Mouse (Mus musculus): ENCODE data around the gene Exoc5. TPM values are rescaled to one million over a fixed set of nuclear protein-coding genes. Genes with fewer than 3 reads are reported as not detected.

Gene Exoc5
- polyA plus RNA-seq, 1 experiment from 2014 or later, result 66.1 TPM

DNA sequence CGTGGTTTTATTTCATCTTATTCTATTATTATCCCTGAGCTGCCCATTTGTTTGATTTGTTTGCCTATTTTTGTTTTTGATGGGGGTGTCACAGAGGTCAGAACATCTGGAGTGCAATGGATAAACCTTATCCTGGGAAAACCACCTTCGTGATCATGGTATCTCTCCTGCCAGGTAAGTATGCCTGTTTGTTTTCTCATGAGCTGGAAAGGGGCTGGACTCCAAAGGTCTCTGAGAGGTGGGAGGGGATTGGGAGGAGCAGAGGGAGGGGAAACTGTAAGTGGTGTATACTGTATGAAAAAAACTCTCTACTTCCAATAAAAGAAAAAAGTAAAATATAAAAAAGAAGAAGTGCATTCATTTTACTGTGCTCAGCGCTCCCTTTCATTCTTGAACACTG, 64.8 kb downstream of the Exoc5 start:
- DNase-seq, result no peak
- Histone ChIP-seq H3K36me3 (ENCODE audit: insufficient read depth) (no peaks in the 10 kb centered on the region), H3K4me2 (no peak overlapping the region), H3K9me3 (ENCODE audit: low read depth, low read length) (no peaks in the 10 kb centered on the region), H3K27me3 (ENCODE audit: insufficient read depth, low read length) (no peaks in the 10 kb centered on the region), H3K4me3 (ENCODE audit: low read depth, low read length) (no peak overlapping the region), H3K4me1 (ENCODE audit: insufficient read depth) (no peaks in the 10 kb centered on the region), H3K27ac (ENCODE audit: low read depth) (no peak overlapping the region), H3K9ac (no peak overlapping the region)
- 64% methylated on average over 3 of the region's 3 CpGs for WGBS
- ATAC-seq (ENCODE audit: insufficient read depth), result no peak
- TF ChIP-seq CTCF (IDR thresholded peaks at IDR 0.05; ENCODE audit: low read depth), result no peak

- H3K4me3 ChIP-seq (ENCODE audit: low read depth, low read length), result no peak overlapping the region
Observed at GRCm38 (mm10) chr14:48998795-48999194, 67.7 kb downstream of the Exoc5 start.

GRCm38 (mm10) chr14:48993861-48994260, 72.6 kb downstream of the Exoc5 start:
- Histone ChIP-seq H3K9ac (no peak overlapping the region), H3K36me3 (ENCODE audit: insufficient read depth) (no peaks in the 10 kb centered on the region), H3K4me2 (no peak overlapping the region), H3K27ac (ENCODE audit: low read depth) (no peak overlapping the region), H3K4me3 (ENCODE audit: low read depth, low read length) (no peak overlapping the region), H3K4me1 (ENCODE audit: insufficient read depth) (peaks cover 3% of the 10 kb centered on the region; the same call in 1 of the 2 replicates), H3K27me3 (ENCODE audit: insufficient read depth, low read length) (no peaks in the 10 kb centered on the region), H3K9me3 (ENCODE audit: low read depth, low read length) (no peaks in the 10 kb centered on the region)
- ATAC-seq (ENCODE audit: insufficient read depth) (no peak), DNase-seq (no peak)
- WGBS, result 76% methylated on average over 3 of the region's 3 CpGs
- no peak for TF ChIP-seq CTCF (IDR thresholded peaks at IDR 0.05; ENCODE audit: low read depth)

More at GRCm38 (mm10) chr14:48998795-48999194, 67.7 kb downstream of the Exoc5 start:
- H3K4me2 ChIP-seq, result no peak overlapping the region
- H3K9ac ChIP-seq, result no peak overlapping the region
- H3K27me3 ChIP-seq (ENCODE audit: insufficient read depth, low read length), result no peaks in the 10 kb centered on the region
- no peak overlapping the region for H3K27ac ChIP-seq (ENCODE audit: low read depth)
- DNase-seq (no peak), ATAC-seq (ENCODE audit: insufficient read depth) (no peak)
- no peaks in the 10 kb centered on the region for H3K9me3 ChIP-seq (ENCODE audit: low read depth, low read length)
- 42% methylated on average over 4 of the region's 4 CpGs for WGBS
- no peaks in the 10 kb centered on the region for H3K4me1 ChIP-seq (ENCODE audit: insufficient read depth)
- H3K36me3 ChIP-seq (ENCODE audit: insufficient read depth), result no peaks in the 10 kb centered on the region
- no peak for TF ChIP-seq CTCF (IDR thresholded peaks at IDR 0.05; ENCODE audit: low read depth)

DNA sequence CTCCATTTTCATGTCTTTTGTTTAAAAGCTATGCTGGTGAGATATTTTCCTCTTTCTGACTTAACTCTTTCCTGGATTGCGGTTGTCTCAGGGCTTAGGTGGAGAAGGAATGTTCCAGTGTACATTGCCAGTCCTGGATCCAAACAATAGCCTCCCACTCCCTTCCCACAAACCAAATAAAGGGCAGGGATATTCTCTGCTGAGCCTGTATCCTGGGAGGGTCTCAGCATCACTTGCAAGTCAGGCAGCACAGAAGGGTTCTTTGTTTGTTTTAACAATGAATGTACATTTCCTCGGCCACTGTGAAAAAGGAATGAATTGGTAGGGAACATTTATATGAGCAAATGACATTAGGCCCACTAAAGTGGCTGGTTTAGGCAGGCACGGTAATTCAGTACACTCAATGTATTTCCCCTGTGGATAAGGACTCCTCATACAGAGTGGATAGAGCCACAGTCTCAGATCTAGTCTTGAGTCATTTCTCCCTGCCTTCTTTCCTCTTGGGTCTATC, 74.3 kb downstream of the Exoc5 start:
- no peak overlapping the region for H3K9ac ChIP-seq
- no peaks in the 10 kb centered on the region for H3K36me3 ChIP-seq (ENCODE audit: insufficient read depth)
- H3K4me3 ChIP-seq (ENCODE audit: low read depth, low read length), result no peak overlapping the region
- no peak overlapping the region for H3K27ac ChIP-seq (ENCODE audit: low read depth)
- no peaks in the 10 kb centered on the region for H3K9me3 ChIP-seq (ENCODE audit: low read depth, low read length)
- no peaks in the 10 kb centered on the region for H3K27me3 ChIP-seq (ENCODE audit: insufficient read depth, low read length)
- ATAC-seq (ENCODE audit: insufficient read depth) (no peak), DNase-seq (no peak)
- TF ChIP-seq CTCF (IDR thresholded peaks at IDR 0.05; ENCODE audit: low read depth), result no peak
- H3K4me2 ChIP-seq, result no peak overlapping the region
- H3K4me1 ChIP-seq (ENCODE audit: insufficient read depth), result peaks cover 3% of the 10 kb centered on the region; the same call in 1 of the 2 replicates
- WGBS, result 32% methylated on average over 3 of the region's 3 CpGs

DNA sequence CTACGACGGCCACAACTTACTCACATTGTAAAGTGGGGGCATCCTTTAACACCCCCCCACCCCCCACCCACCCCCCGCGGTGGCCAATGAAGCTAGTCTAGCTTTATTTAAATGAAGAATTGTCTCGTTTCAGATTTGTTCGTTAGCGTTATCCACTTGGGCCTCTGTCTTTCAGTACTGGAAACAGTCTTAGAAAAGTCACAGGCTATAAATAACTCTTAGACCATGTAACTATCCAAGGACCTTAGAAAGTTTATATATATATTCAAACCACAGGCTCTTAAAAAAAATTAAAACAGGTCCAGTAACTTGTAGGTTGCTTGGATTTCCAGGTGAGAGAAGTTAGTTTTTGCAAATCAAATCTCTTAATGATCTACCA, 75.3 kb downstream of the Exoc5 start:
- Histone ChIP-seq H3K4me3 (ENCODE audit: low read depth, low read length) (no peak overlapping the region), H3K27me3 (ENCODE audit: insufficient read depth, low read length) (no peaks in the 10 kb centered on the region), H3K4me2 (peak overlapping the region; percentile 53; the same call in 1 of the 2 replicates), H3K9me3 (ENCODE audit: low read depth, low read length) (no peaks in the 10 kb centered on the region), H3K9ac (no peak overlapping the region), H3K36me3 (ENCODE audit: insufficient read depth) (no peaks in the 10 kb centered on the region), H3K4me1 (ENCODE audit: insufficient read depth) (peaks cover 3% of the 10 kb centered on the region; the same call in 1 of the 2 replicates), H3K27ac (ENCODE audit: low read depth) (no peak overlapping the region)
- 4% methylated on average over 7 of the region's 7 CpGs for WGBS
- ATAC-seq (ENCODE audit: insufficient read depth) (peak; percentile 61), DNase-seq (no peak)
- TF ChIP-seq CTCF (IDR thresholded peaks at IDR 0.05; ENCODE audit: low read depth), result no peak

- Histone ChIP-seq H3K9ac (no peak overlapping the region), H3K4me1 (ENCODE audit: insufficient read depth) (peaks cover 3% of the 10 kb centered on the region; the same call in 1 of the 2 replicates)
- 12% methylated on average over 17 of the region's 17 CpGs for WGBS
Observed at GRCm38 (mm10) chr14:48990471-48991143, 75.8 kb downstream of the Exoc5 start.

GRCm38 (mm10) chr14:48989831-48990230, 76.6 kb downstream of the Exoc5 start:
- Histone ChIP-seq H3K4me1 (ENCODE audit: insufficient read depth) (peaks cover 3% of the 10 kb centered on the region; the same call in 1 of the 2 replicates), H3K27ac (ENCODE audit: low read depth) (no peak overlapping the region), H3K9me3 (ENCODE audit: low read depth, low read length) (no peaks in the 10 kb centered on the region), H3K27me3 (ENCODE audit: insufficient read depth, low read length) (no peaks in the 10 kb centered on the region), H3K4me2 (no peak overlapping the region), H3K4me3 (ENCODE audit: low read depth, low read length) (no peak overlapping the region), H3K9ac (no peak overlapping the region), H3K36me3 (ENCODE audit: insufficient read depth) (no peaks in the 10 kb centered on the region)
- no peak for DNase-seq
- no peak for ATAC-seq (ENCODE audit: insufficient read depth)
- 72% methylated on average over 8 of the region's 8 CpGs for WGBS
- no peak for TF ChIP-seq CTCF (IDR thresholded peaks at IDR 0.05; ENCODE audit: low read depth)

More at GRCm38 (mm10) chr14:48990471-48991143, 75.8 kb downstream of the Exoc5 start:
- Histone ChIP-seq H3K36me3 (ENCODE audit: insufficient read depth) (no peaks in the 10 kb centered on the region), H3K27me3 (ENCODE audit: insufficient read depth, low read length) (no peaks in the 10 kb centered on the region), H3K4me3 (ENCODE audit: low read depth, low read length) (no peak overlapping the region), H3K27ac (ENCODE audit: low read depth) (no peak overlapping the region), H3K9me3 (ENCODE audit: low read depth, low read length) (no peaks in the 10 kb centered on the region), H3K4me2 (peak overlapping the region; percentile 53; the same call in 1 of the 2 replicates)
- TF ChIP-seq CTCF (IDR thresholded peaks at IDR 0.05; ENCODE audit: low read depth), result peak; percentile 58
- DNase-seq, result peak; percentile 93
- ATAC-seq (ENCODE audit: insufficient read depth), result peak; percentile 94
